Mouse (Mus musculus): ENCODE results near the gene Ctps2. TPM values are rescaled to one million over a fixed set of nuclear protein-coding genes. Genes with fewer than 3 reads are reported as not detected.

Gene Ctps2
- polyA plus RNA-seq, 1 experiment, result not detected

GRCm38 (mm10) chrX:162963840-162964239 lies 62.8 kb downstream of the Ctps2 start:
- TF ChIP-seq GATA1 (IDR thresholded peaks at IDR 0.05; ENCODE audit: low read length), result no peak
- TF ChIP-seq TAL1 (IDR thresholded peaks at IDR 0.05; ENCODE audit: low read length), result no peak
- Histone ChIP-seq H3K9me3 (ENCODE audit: control insufficient read depth, low read length) (no peaks in the 10 kb centered on the region), H3K36me3 (ENCODE audit: control insufficient read depth) (no peaks in the 10 kb centered on the region), H3K4me3 (replicated peaks) (no peak overlapping the region), H3K27me3 (ENCODE audit: control insufficient read depth) (no peaks in the 10 kb centered on the region), H3K4me1 (ENCODE audit: control insufficient read depth) (no peaks in the 10 kb centered on the region)

DNA sequence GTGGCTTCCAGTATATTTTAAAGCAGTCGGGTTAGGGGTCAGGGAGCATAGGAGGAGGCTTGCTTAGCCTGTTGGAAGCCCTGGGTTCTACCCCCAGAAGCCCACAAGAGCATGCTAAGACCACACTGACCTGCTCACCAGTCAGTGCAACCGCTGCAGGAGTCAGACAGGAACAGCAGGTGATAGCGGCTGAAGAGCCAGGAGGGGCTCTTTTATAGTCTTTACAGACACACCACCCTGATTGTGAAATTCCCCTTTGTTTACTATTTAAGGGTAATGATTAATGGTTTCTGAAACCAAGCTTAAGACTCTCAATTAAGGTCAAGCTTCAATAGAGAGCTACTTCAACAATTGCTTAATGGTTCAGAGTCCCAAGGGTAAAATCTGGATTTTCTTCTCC lies 63.3 kb downstream of the Ctps2 start, which contains the start of gene S100g:
TSS of gene S100g (minus strand) at position 217 of the 400 bp plus-strand sequence.
- no peak for TF ChIP-seq TAL1 (IDR thresholded peaks at IDR 0.05; ENCODE audit: low read length)
- no peak for TF ChIP-seq GATA1 (IDR thresholded peaks at IDR 0.05; ENCODE audit: low read length)
- no peaks in the 10 kb centered on the region for H3K4me1 ChIP-seq (ENCODE audit: control insufficient read depth)
- H3K4me3 ChIP-seq (replicated peaks), result no peak within 1 kb of the TSS
- H3K36me3 ChIP-seq (ENCODE audit: control insufficient read depth), result no peaks in the 10 kb centered on the region
- H3K27me3 ChIP-seq (ENCODE audit: control insufficient read depth), result no peaks in the 10 kb centered on the region
- H3K9me3 ChIP-seq (ENCODE audit: control insufficient read depth, low read length), result no peaks in the 10 kb centered on the region

DNA sequence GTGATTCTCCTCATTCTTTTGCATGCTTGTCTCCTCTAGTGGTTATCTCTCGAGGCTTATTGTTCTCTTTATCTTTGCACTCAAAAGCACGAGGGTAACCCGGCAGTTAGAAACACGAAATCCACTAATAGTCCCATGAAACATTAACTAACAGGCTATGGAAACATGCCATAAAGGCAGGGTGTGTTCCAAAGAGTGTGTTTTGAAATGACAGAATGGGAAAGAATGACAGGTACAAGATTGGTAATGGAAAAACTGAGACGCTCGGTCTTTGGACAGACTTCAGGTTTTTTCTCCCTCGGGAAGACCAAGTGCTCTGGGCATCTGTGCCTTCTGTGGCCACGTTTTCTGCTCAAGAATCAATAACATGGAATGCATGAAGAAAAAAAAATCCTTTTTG lies 66.4 kb downstream of the Ctps2 start:
- Histone ChIP-seq H3K4me1 (ENCODE audit: control insufficient read depth) (no peaks in the 10 kb centered on the region), H3K4me3 (replicated peaks) (no peak overlapping the region)

DNA sequence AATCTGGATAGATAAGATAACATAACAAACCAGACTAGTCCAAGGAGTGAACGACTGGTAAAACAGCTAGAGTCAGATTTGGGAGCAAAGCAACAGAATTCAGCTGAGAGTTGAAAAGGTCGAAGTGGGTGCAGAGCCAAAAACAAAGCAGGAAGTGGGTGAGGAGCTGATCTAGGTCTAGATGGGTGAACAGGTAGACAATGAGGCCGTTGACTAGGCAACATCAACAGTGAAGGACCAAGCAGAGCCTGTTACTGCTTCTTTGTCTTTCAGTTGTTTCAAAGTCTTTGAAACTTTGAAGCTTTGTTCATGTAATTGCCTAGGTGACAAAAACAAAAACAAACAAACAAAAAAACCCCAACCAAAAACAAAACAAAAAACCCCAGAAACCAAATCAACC lies 75.2 kb downstream of the Ctps2 start:
- no peaks in the 10 kb centered on the region for H3K36me3 ChIP-seq (ENCODE audit: control insufficient read depth)
- no peaks in the 10 kb centered on the region for H3K9me3 ChIP-seq (ENCODE audit: control insufficient read depth, low read length)
- no peaks in the 10 kb centered on the region for H3K4me1 ChIP-seq (ENCODE audit: control insufficient read depth)
- no peaks in the 10 kb centered on the region for H3K27me3 ChIP-seq (ENCODE audit: control insufficient read depth)
- H3K4me3 ChIP-seq (replicated peaks), result no peak overlapping the region
- no peak for TF ChIP-seq TAL1 (IDR thresholded peaks at IDR 0.05; ENCODE audit: low read length)
- TF ChIP-seq GATA1 (IDR thresholded peaks at IDR 0.05; ENCODE audit: low read length), result no peak

More for the DNA sequence above, 66.4 kb downstream of the Ctps2 start:
- no peaks in the 10 kb centered on the region for H3K27me3 ChIP-seq (ENCODE audit: control insufficient read depth)
- TF ChIP-seq GATA1 (IDR thresholded peaks at IDR 0.05; ENCODE audit: low read length) (no peak), TAL1 (IDR thresholded peaks at IDR 0.05; ENCODE audit: low read length) (no peak)
- H3K9me3 ChIP-seq (ENCODE audit: control insufficient read depth, low read length), result no peaks in the 10 kb centered on the region
- no peaks in the 10 kb centered on the region for H3K36me3 ChIP-seq (ENCODE audit: control insufficient read depth)

- H3K9me3 ChIP-seq (ENCODE audit: control insufficient read depth, low read length), result 0 out of 2 replicates have a peak, but pooled peaks cover 2% of the 10 kb centered on the region
- no peaks in the 10 kb centered on the region for H3K36me3 ChIP-seq (ENCODE audit: control insufficient read depth)
- no peak overlapping the region for H3K4me3 ChIP-seq (replicated peaks)
- H3K27me3 ChIP-seq (ENCODE audit: control insufficient read depth), result no peaks in the 10 kb centered on the region
- H3K4me1 ChIP-seq (ENCODE audit: control insufficient read depth), result no peaks in the 10 kb centered on the region
- TF ChIP-seq GATA1 (IDR thresholded peaks at IDR 0.05; ENCODE audit: low read length) (no peak), TAL1 (IDR thresholded peaks at IDR 0.05; ENCODE audit: low read length) (no peak)
These were observed 85.9 kb downstream of the Ctps2 start for GRCm38 (mm10) chrX:162986876-162987495.

DNA sequence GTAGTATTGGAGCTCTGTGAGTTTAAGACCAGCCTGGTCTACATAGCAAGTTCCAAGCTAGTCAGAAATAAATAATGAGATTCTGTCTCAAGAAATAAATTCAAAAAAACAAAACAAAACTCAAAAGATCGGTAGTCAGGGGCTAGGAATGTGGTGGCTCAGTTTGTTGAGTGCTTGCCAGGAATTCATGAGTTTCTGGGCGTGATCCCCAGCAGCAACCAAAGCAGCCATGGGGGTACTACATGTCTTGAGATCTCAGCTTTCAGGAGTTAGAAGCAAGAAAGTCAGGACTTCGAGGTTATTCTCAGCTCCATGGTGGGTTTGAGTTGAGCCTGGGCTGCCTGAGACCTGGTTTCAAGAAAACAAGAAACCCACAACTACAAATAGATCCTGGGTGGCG lies 90.4 kb downstream of the Ctps2 start:
- H3K27me3 ChIP-seq (ENCODE audit: control insufficient read depth), result no peaks in the 10 kb centered on the region
- H3K4me1 ChIP-seq (ENCODE audit: control insufficient read depth), result no peaks in the 10 kb centered on the region
- no peaks in the 10 kb centered on the region for H3K36me3 ChIP-seq (ENCODE audit: control insufficient read depth)
- H3K9me3 ChIP-seq (ENCODE audit: control insufficient read depth, low read length), result no peaks in the 10 kb centered on the region
- no peak for TF ChIP-seq GATA1 (IDR thresholded peaks at IDR 0.05; ENCODE audit: low read length)
- TF ChIP-seq TAL1 (IDR thresholded peaks at IDR 0.05; ENCODE audit: low read length), result no peak
- no peak overlapping the region for H3K4me3 ChIP-seq (replicated peaks)

GRCm38 (mm10) chrX:162992121-162992520 lies 91.1 kb downstream of the Ctps2 start:
- no peaks in the 10 kb centered on the region for H3K27me3 ChIP-seq (ENCODE audit: control insufficient read depth)
- no peak overlapping the region for H3K4me3 ChIP-seq (replicated peaks)
- H3K36me3 ChIP-seq (ENCODE audit: control insufficient read depth), result no peaks in the 10 kb centered on the region
- TF ChIP-seq TAL1 (IDR thresholded peaks at IDR 0.05; ENCODE audit: low read length), result no peak
- TF ChIP-seq GATA1 (IDR thresholded peaks at IDR 0.05; ENCODE audit: low read length), result no peak
- H3K9me3 ChIP-seq (ENCODE audit: control insufficient read depth, low read length), result no peaks in the 10 kb centered on the region
- H3K4me1 ChIP-seq (ENCODE audit: control insufficient read depth), result no peaks in the 10 kb centered on the region

GRCm38 (mm10) chrX:163027864-163028263 lies 126.8 kb downstream of the Ctps2 start:
- TF ChIP-seq GATA1 (IDR thresholded peaks at IDR 0.05; ENCODE audit: low read length), result no peak
- TF ChIP-seq TAL1 (IDR thresholded peaks at IDR 0.05; ENCODE audit: low read length), result no peak
- no peaks in the 10 kb centered on the region for H3K4me1 ChIP-seq (ENCODE audit: control insufficient read depth)
- no peaks in the 10 kb centered on the region for H3K36me3 ChIP-seq (ENCODE audit: control insufficient read depth)
- H3K27me3 ChIP-seq (ENCODE audit: control insufficient read depth), result no peaks in the 10 kb centered on the region
- no peaks in the 10 kb centered on the region for H3K9me3 ChIP-seq (ENCODE audit: control insufficient read depth, low read length)
- H3K4me3 ChIP-seq (replicated peaks), result no peak overlapping the region

DNA sequence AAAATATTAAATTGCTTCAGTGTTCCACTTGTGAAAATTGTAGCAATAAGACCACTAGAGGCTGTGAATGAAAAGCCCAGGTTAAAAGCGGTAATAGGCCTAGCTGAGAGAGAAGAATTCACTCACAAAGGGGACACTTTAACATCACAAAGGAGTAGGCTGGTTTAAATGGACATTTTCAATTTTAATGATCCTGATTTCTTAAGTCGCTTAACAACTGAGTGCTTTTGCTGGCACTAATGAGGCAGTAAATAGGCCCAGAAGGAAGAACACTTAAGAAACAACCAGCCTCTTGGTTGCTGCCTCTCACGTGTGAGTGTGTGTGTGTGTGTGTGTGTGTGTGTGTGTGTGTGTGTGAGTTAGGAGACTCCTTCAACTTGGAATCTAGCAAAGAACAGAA lies 137.7 kb downstream of the Ctps2 start:
- Histone ChIP-seq H3K4me3 (replicated peaks) (no peak overlapping the region), H3K4me1 (ENCODE audit: control insufficient read depth) (no peaks in the 10 kb centered on the region), H3K36me3 (ENCODE audit: control insufficient read depth) (no peaks in the 10 kb centered on the region), H3K27me3 (ENCODE audit: control insufficient read depth) (peaks cover 2% of the 10 kb centered on the region; the same call in 1 of the 2 replicates), H3K9me3 (ENCODE audit: control insufficient read depth, low read length) (no peaks in the 10 kb centered on the region)
- no peak for TF ChIP-seq GATA1 (IDR thresholded peaks at IDR 0.05; ENCODE audit: low read length)
- TF ChIP-seq TAL1 (IDR thresholded peaks at IDR 0.05; ENCODE audit: low read length), result no peak

DNA sequence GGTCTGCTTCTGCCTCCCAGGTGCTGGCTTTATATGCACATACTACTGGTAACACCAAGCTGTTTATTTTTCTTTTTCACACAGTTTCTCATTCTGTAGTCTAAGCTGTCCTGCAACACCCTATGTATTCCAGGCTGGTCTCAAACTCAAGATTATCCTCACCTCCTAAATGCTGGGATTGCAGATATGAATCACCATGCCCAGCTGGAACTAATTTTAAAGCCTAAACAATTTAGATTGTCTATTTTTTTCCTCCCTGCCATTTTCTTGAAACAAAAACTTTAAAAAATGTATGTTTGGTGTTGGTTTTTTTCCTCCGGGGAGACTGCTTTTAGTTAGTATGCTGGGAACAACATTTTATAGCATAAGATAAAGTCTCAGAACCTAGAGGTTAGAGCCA lies 141.7 kb downstream of the Ctps2 start:
- Histone ChIP-seq H3K36me3 (ENCODE audit: control insufficient read depth) (no peaks in the 10 kb centered on the region), H3K27me3 (ENCODE audit: control insufficient read depth) (peaks cover 2% of the 10 kb centered on the region; the same call in 1 of the 2 replicates), H3K9me3 (ENCODE audit: control insufficient read depth, low read length) (no peaks in the 10 kb centered on the region), H3K4me3 (replicated peaks) (no peak overlapping the region), H3K4me1 (ENCODE audit: control insufficient read depth) (no peaks in the 10 kb centered on the region)
- TF ChIP-seq TAL1 (IDR thresholded peaks at IDR 0.05; ENCODE audit: low read length), result no peak
- no peak for TF ChIP-seq GATA1 (IDR thresholded peaks at IDR 0.05; ENCODE audit: low read length)

Measured in erythroblast, embryonic 14.5 days (primary cell).